Mouse (Mus musculus) CH12.LX (cell line): ENCODE results near the gene Igsf6. TPM values are rescaled to one million over a fixed set of nuclear protein-coding genes. Genes with fewer than 3 reads are reported as not detected.

ENCODE experiments used
- DNase-seq: peaks from one replicate; pipeline ENCODE4 v3.0.0-alpha.2; 2013; ENCODE audit errors: extremely low read depth
- H3K27ac ChIP-seq: 2 replicates; pipeline ENCODE4 v1.5.1; 2012; ENCODE audit warnings: low read depth, mild to moderate bottlenecking, control low read depth, moderate library complexity; ENCODE audit not compliant: insufficient read depth
- H3K27me3 ChIP-seq: replicated peaks from 2 replicates; pipeline ENCODE3; 2012; ENCODE audit warnings: inconsistent platforms
- H3K36me3 ChIP-seq, 2 experiments: replicated peaks in 1 of 2; 2 replicates each; pipeline versions ENCODE3 to v1.6.1; 2012; ENCODE audit warnings: inconsistent platforms in 1 of 2, low read length in 1 of 2, mild to moderate bottlenecking in 1 of 2, mixed read lengths in 1 of 2, moderate library complexity in 1 of 2; ENCODE audit not compliant: control insufficient read depth in 1 of 2, insufficient read depth in 1 of 2
- H3K4me1 ChIP-seq, 2 experiments: 2 replicates each; pipeline ENCODE4 v1.6.1; 2012; ENCODE audit warnings: inconsistent platforms in 1 of 2, moderate library complexity in 1 of 2; ENCODE audit not compliant: insufficient read depth in 2 of 2, control insufficient read depth in 1 of 2
- H3K4me2 ChIP-seq: 2 replicates; pipeline ENCODE4 v1.6.1; 2012; ENCODE audit warnings: low read depth, mild to moderate bottlenecking, control low read depth; ENCODE audit not compliant: poor library complexity, insufficient read depth, severe bottlenecking
- H3K4me3 ChIP-seq, 3 experiments: fragments of 150-350 bp in 1 of 3; sonication (generic) in 1 of 3; replicated peaks in 1 of 3; 2 replicates each; pipeline versions ENCODE3 to v1.5.1; 2011 to 2012; ENCODE audit warnings: low read depth in 2 of 3, low read length in 2 of 3, mild to moderate bottlenecking in 2 of 3, moderate library complexity in 2 of 3, control low read depth in 1 of 3, improper control_type of control experiment in 1 of 3, inconsistent platforms in 1 of 3, mixed read lengths in 1 of 3; ENCODE audit not compliant: poor library complexity in 1 of 3
- H3K79me2 ChIP-seq: replicated peaks from 2 replicates; pipeline ENCODE4 v1.6.1; 2012; ENCODE audit warnings: mild to moderate bottlenecking, moderate library complexity; ENCODE audit not compliant: control insufficient read depth, poor library complexity, insufficient read depth, severe bottlenecking; ENCODE audit errors: extremely low read depth
- H3K9ac ChIP-seq: 2 replicates; pipeline ENCODE4 v1.6.1; 2012; ENCODE audit warnings: low read depth, mild to moderate bottlenecking, control low read depth, moderate library complexity; ENCODE audit not compliant: insufficient read depth
- H3K9me3 ChIP-seq: replicated peaks from 2 replicates; pipeline ENCODE3; 2012; ENCODE audit warnings: low read length, inconsistent platforms, mixed read lengths
- BHLHE40 ChIP-seq: IDR thresholded peaks from 2 replicates; pipeline ENCODE4 v1.6.1; 2011; ENCODE audit warnings: mild to moderate bottlenecking, low read depth, low read length, improper control_type of control experiment
- CHD1 ChIP-seq: IDR thresholded peaks from 2 replicates; pipeline ENCODE4 v1.6.1; 2012; ENCODE audit warnings: low read depth, low read length, improper control_type of control experiment, inconsistent platforms
- CHD2 ChIP-seq: IDR thresholded peaks from 2 replicates; pipeline ENCODE4 v1.6.1; 2011; ENCODE audit warnings: low read length, improper control_type of control experiment
- CTCF ChIP-seq, 2 experiments: IDR thresholded peaks in 1 of 2; conservative IDR thresholded peaks in 1 of 2; 2 replicates each; pipeline ENCODE4 v1.5.1; 2011 to 2012; ENCODE audit warnings: low read depth in 2 of 2, low read length in 2 of 2, improper control_type of control experiment in 1 of 2, inconsistent platforms in 1 of 2, mild to moderate bottlenecking in 1 of 2, moderate library complexity in 1 of 2
- E2F4 ChIP-seq: IDR thresholded peaks from 2 replicates; pipeline ENCODE4 v1.6.1; 2011; ENCODE audit warnings: low read depth, low read length, improper control_type of control experiment; ENCODE audit not compliant: insufficient replicate concordance
- ELF1 ChIP-seq: IDR thresholded peaks from 2 replicates; pipeline ENCODE4 v1.6.1; 2014; ENCODE audit warnings: low read depth, mild to moderate bottlenecking, inconsistent platforms, low read length, improper control_type of control experiment
- EP300 ChIP-seq: IDR thresholded peaks from 2 replicates; pipeline ENCODE4 v1.6.1; 2011; ENCODE audit warnings: low read length, improper control_type of control experiment
- ETS1 ChIP-seq: conservative IDR thresholded peaks from 2 replicates; pipeline ENCODE4 v1.6.1; 2012; ENCODE audit warnings: low read depth, mild to moderate bottlenecking, inconsistent platforms, low read length, improper control_type of control experiment, moderate library complexity
- GABPA ChIP-seq: IDR thresholded peaks from 2 replicates; pipeline ENCODE4 v1.6.1; 2012; ENCODE audit warnings: low read depth, low read length, improper control_type of control experiment, inconsistent platforms; ENCODE audit not compliant: insufficient replicate concordance
- IRF4 ChIP-seq: IDR thresholded peaks from 2 replicates; pipeline ENCODE4 v1.6.1; 2014; ENCODE audit warnings: low read depth, mild to moderate bottlenecking, inconsistent platforms, low read length, improper control_type of control experiment
- JUN ChIP-seq: IDR thresholded peaks from 2 replicates; pipeline ENCODE4 v1.6.1; 2011; ENCODE audit warnings: low read depth, mild to moderate bottlenecking, low read length, improper control_type of control experiment, moderate library complexity; ENCODE audit not compliant: insufficient read depth
- JUND ChIP-seq: conservative IDR thresholded peaks from 2 replicates; pipeline ENCODE4 v1.6.1; 2011; ENCODE audit warnings: low read depth, low read length, improper control_type of control experiment
- KAT2A ChIP-seq: IDR thresholded peaks from 2 replicates; pipeline ENCODE4 v1.6.1; 2012; ENCODE audit warnings: low read length, improper control_type of control experiment, inconsistent platforms; ENCODE audit not compliant: insufficient replicate concordance
- MAFK ChIP-seq: IDR thresholded peaks from 2 replicates; pipeline ENCODE4 v1.6.1; 2011; ENCODE audit warnings: low read length, improper control_type of control experiment; ENCODE audit not compliant: insufficient replicate concordance
- MAX ChIP-seq: IDR thresholded peaks from 2 replicates; pipeline ENCODE4 v1.6.1; 2011; ENCODE audit warnings: low read length, improper control_type of control experiment
- MAZ ChIP-seq: IDR thresholded peaks from 2 replicates; pipeline ENCODE4 v1.6.1; 2012; ENCODE audit warnings: low read depth, mild to moderate bottlenecking, inconsistent platforms, low read length, improper control_type of control experiment, moderate library complexity
- MEF2A ChIP-seq: IDR thresholded peaks from 2 replicates; pipeline ENCODE4 v1.6.1; 2014; ENCODE audit warnings: low read depth, mild to moderate bottlenecking, inconsistent platforms, low read length, improper control_type of control experiment, borderline replicate concordance
- MXI1 ChIP-seq: IDR thresholded peaks from 2 replicates; pipeline ENCODE4 v1.6.1; 2011; ENCODE audit warnings: mild to moderate bottlenecking, low read depth, low read length, improper control_type of control experiment
- MYC ChIP-seq: IDR thresholded peaks from 2 replicates; pipeline ENCODE4 v1.6.1; 2011; ENCODE audit warnings: low read depth, mild to moderate bottlenecking, improper control_type of control experiment, low read length
- NELFE ChIP-seq: IDR thresholded peaks from 2 replicates; pipeline ENCODE4 v1.6.1; 2011; ENCODE audit warnings: low read depth, low read length, improper control_type of control experiment
- PAX5 ChIP-seq: IDR thresholded peaks from 2 replicates; pipeline ENCODE4 v1.6.1; 2012; ENCODE audit warnings: low read length, inconsistent platforms, mixed read lengths
- POLR2A ChIP-seq: IDR thresholded peaks from 2 replicates; pipeline ENCODE4 v1.6.1; 2011; ENCODE audit warnings: low read depth, mild to moderate bottlenecking, improper control_type of control experiment, low read length
- POLR2AphosphoS2 ChIP-seq: IDR thresholded peaks from 2 replicates; pipeline ENCODE4 v1.6.1; 2011; ENCODE audit warnings: low read depth, low read length, improper control_type of control experiment
- RAD21 ChIP-seq: IDR thresholded peaks from 2 replicates; pipeline ENCODE4 v1.6.1; 2011; ENCODE audit warnings: low read depth, mild to moderate bottlenecking, low read length, improper control_type of control experiment, moderate library complexity
- RCOR1 ChIP-seq: conservative IDR thresholded peaks from 2 replicates; pipeline ENCODE4 v1.6.1; 2012; ENCODE audit warnings: low read depth, mild to moderate bottlenecking, inconsistent platforms, low read length, improper control_type of control experiment
- SIN3A ChIP-seq: IDR thresholded peaks from 2 replicates; pipeline ENCODE4 v1.6.1; 2012; ENCODE audit warnings: low read length, improper control_type of control experiment, inconsistent platforms
- TBP ChIP-seq: conservative IDR thresholded peaks from 2 replicates; pipeline ENCODE4 v1.6.1; 2011; ENCODE audit warnings: low read depth, low read length, improper control_type of control experiment
- TCF12 ChIP-seq: IDR thresholded peaks from 2 replicates; pipeline ENCODE4 v1.6.1; 2014; ENCODE audit warnings: low read depth, mild to moderate bottlenecking, inconsistent platforms, low read length, improper control_type of control experiment
- USF1 ChIP-seq: IDR thresholded peaks from 2 replicates; pipeline ENCODE4 v1.6.1; 2014; ENCODE audit warnings: low read depth, mild to moderate bottlenecking, inconsistent platforms, low read length, improper control_type of control experiment
- USF2 ChIP-seq: conservative IDR thresholded peaks from 2 replicates; pipeline ENCODE4 v1.6.1; 2011; ENCODE audit warnings: low read depth, low read length, improper control_type of control experiment
- ZC3H11A ChIP-seq: IDR thresholded peaks from 2 replicates; pipeline ENCODE4 v1.6.1; 2012; ENCODE audit warnings: low read depth, mild to moderate bottlenecking, inconsistent platforms, low read length, improper control_type of control experiment
- ZKSCAN1 ChIP-seq: IDR thresholded peaks from 2 replicates; pipeline ENCODE4 v1.6.1; 2012; ENCODE audit warnings: low read depth, inconsistent platforms, low read length, improper control_type of control experiment, borderline replicate concordance
- ZNF384 ChIP-seq: IDR thresholded peaks from 2 replicates; pipeline ENCODE4 v1.6.1; 2012; ENCODE audit warnings: low read depth, low read length, improper control_type of control experiment, inconsistent platforms
- dilution Hi-C: fragments of 300-500 bp; cut with MboI; formaldehyde crosslinking; loops from 2 replicates; pipeline ENCODE4 v1.14.3; 2020; ENCODE audit warnings: low sequenced_read_pairs; ENCODE audit not compliant: extremely low pct_unique_long_range_greater_than_20kb, extremely low pct_ligation_motif_present
- in situ Hi-C: fragments of 300-500 bp; cut with MboI; formaldehyde crosslinking; loops from 3 replicates; pipeline ENCODE4 v1.14.3; 2019; ENCODE audit warnings: low sequenced_read_pairs, low pct_ligation_motif_present, low pct_unique_long_range_greater_than_20kb, mixed read lengths
- polyA plus RNA-seq: library from polyadenylated mRNA; unstranded; fragments of >175 nt; gene quantifications from 2 replicates; pipeline ENCODE4 v1.2.1, GENCODE M21; 2012; ENCODE audit warnings: low read depth; ENCODE audit not compliant: insufficient read length
- total RNA-seq, 2 experiments: library from RNA; depleted of rRNA; stranded (reverse); fragments of 300-350 nt in 1 of 2; fragments of >200 nt in 1 of 2; gene quantifications; 2 replicates each; pipeline ENCODE4 v1.2.3; 2012 to 2014

Igsf6 gene
- total and polyA plus RNA-seq, 3 experiments, result 0.21 TPM; not detected in 2

- peak overlapping the region; percentile 76 to 99 (median 93) for H3K4me3 ChIP-seq
- TF ChIP-seq CHD1, result no peak
- no peak for TF ChIP-seq ELF1
- no peak for TF ChIP-seq IRF4
- peak; percentile 52; the same call in 1 of the 2 replicates for TF ChIP-seq MYC
- peak; percentile 83; the same call in 1 of the 2 replicates for TF ChIP-seq SIN3A
- no peak for TF ChIP-seq JUN
- peak; percentile 49; the same call in 1 of the 2 replicates for TF ChIP-seq TBP
- TF ChIP-seq CHD2, result no peak
- TF ChIP-seq BHLHE40, result no peak
- TF ChIP-seq ZNF384, result no peak
- 0 out of 2 replicates have a peak, but pooled peaks have one; percentile 1 for TF ChIP-seq NELFE
- TF ChIP-seq ETS1, result no peak
- no peak for TF ChIP-seq USF1
- no peak for TF ChIP-seq MAX
- TF ChIP-seq CTCF (conservative IDR thresholded peaks at IDR 0.05 in 1 of 2, IDR thresholded peaks at IDR 0.05 in 1 of 2; ENCODE audit: low read depth in 2 of 2, low read length in 2 of 2), result no peak
- TF ChIP-seq MAFK, result no peak
- TF ChIP-seq EP300, result no peak
- TF ChIP-seq GABPA, result no peak
- TF ChIP-seq PAX5, result no peak
- TF ChIP-seq RAD21, result no peak
- 0 out of 2 replicates have a peak, but pooled peaks have one; percentile 32 for TF ChIP-seq POLR2A
- TF ChIP-seq POLR2AphosphoS2, result no peak
- TF ChIP-seq USF2, result no peak
- no peak for TF ChIP-seq ZKSCAN1
- TF ChIP-seq KAT2A, result no peak
- no peak for TF ChIP-seq MAZ
- no peak for TF ChIP-seq JUND
- no peak for TF ChIP-seq MXI1
- TF ChIP-seq RCOR1, result no peak
- TF ChIP-seq ZC3H11A, result no peak
- TF ChIP-seq E2F4, result no peak
- TF ChIP-seq TCF12, result no peak; the same call in 1 of the 2 replicates
- TF ChIP-seq MEF2A, result no peak
- TF ChIP-seq, all 38 proteins: peak for 5
Measured at GRCm38 (mm10) chr7:121035161-121035721, 39.1 kb downstream of the Igsf6 start.

More at GRCm38 (mm10) chr7:121035161-121035721, 39.1 kb downstream of the Igsf6 start:
- no peaks in the 10 kb centered on the region for H3K9me3 ChIP-seq
- H3K27ac ChIP-seq, result peak overlapping the region; percentile 61
- peaks cover 4 to 27% of the 10 kb centered on the region in 2 experiments for H3K4me1 ChIP-seq
- in situ Hi-C loops (loop anchor here (10.0 kb wide), 2 partner anchors 50 to 200 kb away; partner anchors contain the start of genes Cdr2 and Mfsd13b), dilution Hi-C loops (no loop called here)
- H3K79me2 ChIP-seq, result peaks cover 37% of the 10 kb centered on the region
- H3K36me3 ChIP-seq, result peaks cover 0 to 5% of the 10 kb centered on the region in 2 experiments
- peak overlapping the region; percentile 92 for H3K4me2 ChIP-seq
- H3K9ac ChIP-seq, result peak overlapping the region; percentile 89
- peaks cover 2% of the 10 kb centered on the region for H3K27me3 ChIP-seq
- peak; percentile 45 for DNase-seq
